Mouse (Mus musculus) hindbrain, embryonic 11.5 days (tissue): ENCODE measurements at regions not wholly inside any gene's neighbourhood (a gene's known extent, or its start where the extent isn't known, plus 50 kb on each side); places are given as distances from the start of the nearest gene placed in this dataset.

ENCODE experiments used
- ATAC-seq: fragments of 200-750 bp; cut with Nextera tagmentation; 2 replicates; pipeline ENCODE4 v1.8.0; 2017; ENCODE audit warnings: mild to moderate bottlenecking, moderate TSS enrichment, moderate library complexity; ENCODE audit not compliant: low FRiP score
- DNase-seq: peaks from one replicate; pipeline ENCODE4 v3.0.0-alpha.2; 2015; ENCODE audit warnings: low spot score
- H3K27ac ChIP-seq: fragments of 300-500 bp; sonication (generic); 2 replicates; pipeline ENCODE4 v1.5.1; 2014; ENCODE audit warnings: mild to moderate bottlenecking, low read depth, low read length
- H3K27me3 ChIP-seq: fragments of 300-500 bp; sonication (generic); 2 replicates; pipeline ENCODE4 v1.6.1; 2014; ENCODE audit warnings: mild to moderate bottlenecking, low read length, moderate library complexity, mixed read lengths; ENCODE audit not compliant: control insufficient read depth, insufficient read depth
- H3K36me3 ChIP-seq: fragments of 300-500 bp; sonication (generic); 2 replicates; pipeline ENCODE4 v1.6.1; 2014; ENCODE audit warnings: mild to moderate bottlenecking, low read length, moderate library complexity, mixed read lengths; ENCODE audit not compliant: control insufficient read depth, insufficient read depth
- H3K4me1 ChIP-seq: fragments of 300-500 bp; sonication (generic); replicated peaks from 2 replicates; pipeline ENCODE4 v1.6.1; 2014; ENCODE audit warnings: low read length, mixed read lengths; ENCODE audit not compliant: control insufficient read depth, insufficient read depth
- H3K4me2 ChIP-seq: fragments of 300-500 bp; sonication (generic); replicated peaks from 2 replicates; pipeline ENCODE4 v1.6.1; 2014; ENCODE audit warnings: mild to moderate bottlenecking, low read depth, low read length
- H3K4me3 ChIP-seq: fragments of 300-500 bp; sonication (generic); 2 replicates; pipeline ENCODE4 v1.5.1; 2014; ENCODE audit warnings: low read depth, low read length
- H3K9ac ChIP-seq: fragments of 300-500 bp; sonication (generic); 2 replicates; pipeline ENCODE4 v1.6.1; 2014; ENCODE audit warnings: low read depth, low read length
- H3K9me3 ChIP-seq: fragments of 300-500 bp; sonication (generic); 2 replicates; pipeline ENCODE4 v1.6.1; 2016; ENCODE audit warnings: low read length; ENCODE audit not compliant: control insufficient read depth
- WGBS: fragments of 180-500 bp; shearing (Covaris S2); extraction: QIAGEN DNeasy Blood & Tissue Kit; methylation state at CpG from one replicate; pipeline ENCODE4 v1.1.7; 2014; 5-methylcytosine and 5-hydroxymethylcytosine counted together

- no peak overlapping the region for H3K27ac ChIP-seq
- H3K36me3 ChIP-seq: no peaks in the 10 kb centered on the region
- H3K9me3 ChIP-seq: no peaks in the 10 kb centered on the region
- no peak for DNase-seq
- H3K27me3 ChIP-seq: no peaks in the 10 kb centered on the region
- no peak overlapping the region for H3K4me3 ChIP-seq
- ATAC-seq: peak; percentile 38; the same call in 1 of the 2 replicates
- no peaks in the 10 kb centered on the region for H3K4me1 ChIP-seq
- no peak overlapping the region for H3K9ac ChIP-seq
- no peak overlapping the region for H3K4me2 ChIP-seq
- WGBS: 83% methylated on average over 1 of the region's 1 CpGs
These were observed 856.0 kb upstream of the Nectin3 start for GRCm38 (mm10) chr16:47354279-47354678.

DNA sequence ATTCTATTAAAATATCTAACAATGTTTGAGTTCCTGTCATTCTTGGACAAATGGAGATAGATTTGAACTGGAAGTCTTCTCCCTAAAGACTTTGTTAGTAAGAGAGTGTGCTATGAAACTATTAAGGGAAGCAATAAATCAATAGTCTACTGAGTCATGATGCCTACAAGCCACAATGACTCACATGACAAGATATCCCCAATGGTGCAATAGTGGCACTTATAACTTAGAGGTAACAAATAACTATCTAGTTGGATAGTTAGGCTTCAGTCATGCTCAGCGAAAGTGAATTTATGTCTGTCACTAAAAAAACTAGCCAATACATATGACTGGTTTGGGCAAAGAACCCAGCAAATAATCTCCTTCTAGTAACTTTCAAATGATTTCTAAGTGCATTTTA, 889.1 kb upstream of the Dppa4 start:
- Histone ChIP-seq H3K4me3 (no peak overlapping the region), H3K4me1 (no peaks in the 10 kb centered on the region), H3K36me3 (no peaks in the 10 kb centered on the region), H3K27me3 (no peaks in the 10 kb centered on the region), H3K9ac (no peak overlapping the region), H3K9me3 (no peaks in the 10 kb centered on the region), H3K4me2 (no peak overlapping the region), H3K27ac (no peak overlapping the region)
- 74% methylated on average over 1 of the region's 1 CpGs for WGBS
- ATAC-seq (no peak), DNase-seq (no peak)

- 90% methylated on average over 3 of the region's 3 CpGs for WGBS
- H3K27me3 ChIP-seq: no peaks in the 10 kb centered on the region
- no peak overlapping the region for H3K27ac ChIP-seq
These were observed 876.5 kb upstream of the Dppa4 start for GRCm38 (mm10) chr16:47407067-47407466.

DNA sequence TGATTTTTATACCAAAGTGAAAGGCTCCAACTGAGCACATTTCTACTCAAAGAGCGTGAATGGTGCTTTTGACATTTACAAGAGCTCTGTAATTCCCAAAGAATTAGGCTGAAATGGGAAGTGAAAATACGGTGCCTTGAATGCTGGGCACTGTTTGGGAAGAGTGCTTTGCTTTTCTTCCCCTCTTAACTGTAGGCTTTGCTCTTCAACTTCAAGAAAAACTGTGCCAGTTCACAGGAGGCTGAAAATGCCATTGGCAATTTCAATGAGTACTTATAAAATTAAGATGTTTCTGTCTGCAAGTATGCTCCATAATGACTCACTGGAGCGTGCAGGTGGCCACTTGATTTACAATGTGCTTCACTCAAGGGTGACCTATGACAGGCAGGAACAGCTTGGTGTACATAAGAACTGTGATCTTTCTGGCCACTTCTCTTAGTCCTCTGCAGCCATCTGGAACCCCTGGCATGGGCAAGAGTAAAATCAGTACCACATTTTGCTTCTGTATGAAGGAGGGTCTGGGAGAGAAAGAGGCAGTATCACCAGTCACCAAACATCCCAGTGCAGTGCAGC, 864.8 kb upstream of the Dppa4 start:
- H3K36me3 ChIP-seq: no peaks in the 10 kb centered on the region
- H3K4me1 ChIP-seq: no peaks in the 10 kb centered on the region
- 79% methylated on average over 3 of the region's 3 CpGs for WGBS
- no peaks in the 10 kb centered on the region for H3K27me3 ChIP-seq
- ATAC-seq: no peak; the same call in 1 of the 2 replicates
- no peak for DNase-seq
- H3K9ac ChIP-seq: no peak overlapping the region
- no peak overlapping the region for H3K4me2 ChIP-seq
- H3K9me3 ChIP-seq: no peaks in the 10 kb centered on the region
- no peak overlapping the region for H3K27ac ChIP-seq
- no peak overlapping the region for H3K4me3 ChIP-seq

More at GRCm38 (mm10) chr16:47407067-47407466, 876.5 kb upstream of the Dppa4 start:
- ATAC-seq (no peak), DNase-seq (no peak)
- Histone ChIP-seq H3K4me3 (no peak overlapping the region), H3K36me3 (no peaks in the 10 kb centered on the region), H3K9me3 (no peaks in the 10 kb centered on the region), H3K9ac (no peak overlapping the region), H3K4me1 (no peaks in the 10 kb centered on the region), H3K4me2 (no peak overlapping the region)

DNA sequence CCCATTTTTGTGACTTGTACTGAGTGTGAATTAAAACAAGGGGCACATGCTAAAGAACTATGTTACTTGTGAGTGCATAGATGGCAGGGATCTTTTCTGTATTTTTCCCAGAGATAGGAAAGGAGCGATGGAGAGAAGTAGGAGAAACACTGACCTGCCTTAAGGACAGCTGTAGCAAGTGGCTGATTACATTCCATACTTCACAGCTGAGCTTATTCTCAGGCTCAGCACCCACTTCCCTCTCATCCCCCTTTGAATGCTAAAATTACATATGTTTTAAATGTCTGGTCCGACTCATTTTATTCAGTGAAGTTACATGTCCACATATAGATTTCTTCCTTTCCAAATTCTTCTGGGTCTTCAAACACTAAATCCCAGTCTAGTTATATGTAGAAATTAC, 838.5 kb upstream of the Dppa4 start:
- H3K9me3 ChIP-seq: no peaks in the 10 kb centered on the region
- WGBS: 90% methylated on average over 2 of the region's 2 CpGs
- DNase-seq: no peak
- H3K36me3 ChIP-seq: no peaks in the 10 kb centered on the region
- no peak overlapping the region for H3K4me3 ChIP-seq
- no peaks in the 10 kb centered on the region for H3K27me3 ChIP-seq
- H3K4me2 ChIP-seq: no peak overlapping the region
- no peak overlapping the region for H3K9ac ChIP-seq
- ATAC-seq: no peak
- H3K27ac ChIP-seq: no peak overlapping the region
- H3K4me1 ChIP-seq: no peaks in the 10 kb centered on the region

DNA sequence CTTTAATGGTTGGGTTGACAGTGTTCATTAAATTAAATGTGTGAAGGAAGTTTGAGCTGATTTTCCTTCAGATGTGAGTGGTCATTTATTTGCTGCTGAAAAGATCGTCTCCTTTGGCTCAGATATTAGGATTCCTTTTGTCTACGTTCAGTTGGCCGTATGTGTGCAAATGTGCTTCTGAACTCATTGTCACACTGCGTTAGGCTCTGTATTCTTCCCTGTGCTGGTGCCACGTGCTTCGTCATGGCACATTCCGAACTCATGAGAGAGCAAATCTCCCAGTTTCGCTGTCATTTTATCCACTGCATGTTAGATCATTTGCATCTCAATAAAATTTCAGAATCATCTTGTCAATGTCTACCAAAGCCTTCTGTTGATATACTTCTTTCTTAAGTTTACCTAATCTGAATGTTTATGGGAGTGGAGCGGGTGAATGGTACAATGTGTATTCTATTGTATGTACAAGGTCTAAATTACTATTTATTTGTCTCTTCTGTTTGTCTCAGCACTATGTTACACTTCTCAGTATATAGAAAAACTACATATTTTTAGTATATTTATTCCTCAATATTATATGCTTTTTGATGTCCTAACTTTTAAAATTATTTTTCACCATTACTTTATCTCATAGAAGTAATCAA, 808.0 kb upstream of the Dppa4 start:
- ATAC-seq (peak; percentile 93), DNase-seq (peak; percentile 59)
- no peaks in the 10 kb centered on the region for H3K4me1 ChIP-seq
- WGBS: 34% methylated on average over 9 of the region's 9 CpGs
- H3K4me2 ChIP-seq: no peak overlapping the region
- no peaks in the 10 kb centered on the region for H3K36me3 ChIP-seq
- no peak overlapping the region for H3K4me3 ChIP-seq
- H3K9me3 ChIP-seq: no peaks in the 10 kb centered on the region
- no peak overlapping the region for H3K27ac ChIP-seq
- no peak overlapping the region for H3K9ac ChIP-seq
- peaks cover 2% of the 10 kb centered on the region; the same call in 1 of the 2 replicates for H3K27me3 ChIP-seq

DNA sequence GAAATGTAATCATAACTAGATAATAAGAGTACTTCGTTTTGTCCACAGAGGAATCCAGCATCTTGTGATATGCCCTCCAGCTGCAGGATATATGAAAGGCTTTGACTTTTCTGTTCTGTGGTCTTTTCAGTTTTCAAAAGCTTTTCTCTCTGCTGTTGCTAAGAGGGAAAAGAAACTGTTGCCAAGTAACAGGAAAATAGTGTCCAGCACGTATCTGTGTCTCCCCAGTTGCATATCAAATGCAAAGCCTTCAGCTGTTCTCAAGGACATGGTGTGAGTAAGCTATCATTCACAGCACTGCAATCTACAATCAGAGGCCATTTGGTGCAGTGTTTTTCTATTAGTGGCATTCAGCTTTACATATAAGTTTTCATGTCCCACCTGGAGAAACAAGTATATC, 801.5 kb upstream of the Dppa4 start:
- no peak for ATAC-seq
- Histone ChIP-seq H3K4me1 (no peaks in the 10 kb centered on the region), H3K9ac (no peak overlapping the region), H3K4me2 (no peak overlapping the region), H3K36me3 (no peaks in the 10 kb centered on the region), H3K9me3 (no peaks in the 10 kb centered on the region), H3K4me3 (no peak overlapping the region), H3K27me3 (peaks cover 2% of the 10 kb centered on the region; the same call in 1 of the 2 replicates), H3K27ac (no peak overlapping the region)
- DNase-seq: no peak
- 47% methylated on average over 2 of the region's 2 CpGs for WGBS

- Histone ChIP-seq H3K36me3 (no peaks in the 10 kb centered on the region), H3K9me3 (no peaks in the 10 kb centered on the region), H3K4me2 (no peak overlapping the region), H3K4me1 (no peaks in the 10 kb centered on the region), H3K4me3 (no peak overlapping the region), H3K27ac (no peak overlapping the region), H3K9ac (no peak overlapping the region), H3K27me3 (no peaks in the 10 kb centered on the region)
- 97% methylated on average over 1 of the region's 1 CpGs for WGBS
- no peak for ATAC-seq
- DNase-seq: no peak
These were observed 795.0 kb upstream of the Dppa4 start for GRCm38 (mm10) chr16:47488525-47488924.

DNA sequence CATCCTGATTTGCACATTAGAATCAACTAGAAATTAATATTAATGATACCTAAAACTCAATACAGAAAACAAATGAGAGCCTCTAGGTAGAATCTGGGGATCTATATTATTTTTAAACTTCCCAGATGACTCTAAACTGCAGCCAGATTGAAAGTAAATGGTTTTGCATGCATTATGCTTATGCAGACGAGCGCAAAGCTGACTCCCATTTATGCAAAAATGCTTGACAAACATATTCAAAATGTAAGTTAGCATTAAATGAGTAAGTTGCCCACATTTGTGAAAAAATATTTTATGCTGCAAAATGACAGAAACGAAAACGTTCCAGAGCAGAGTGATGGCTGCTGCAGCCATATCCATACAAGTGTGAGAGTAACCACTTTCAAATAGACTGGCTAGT, 757.7 kb upstream of the Dppa4 start:
- Histone ChIP-seq H3K4me2 (no peak overlapping the region), H3K27ac (no peak overlapping the region), H3K36me3 (no peaks in the 10 kb centered on the region), H3K9ac (no peak overlapping the region), H3K9me3 (no peaks in the 10 kb centered on the region), H3K4me3 (no peak overlapping the region), H3K4me1 (no peaks in the 10 kb centered on the region), H3K27me3 (no peaks in the 10 kb centered on the region)
- no peak for ATAC-seq
- no peak for DNase-seq
- 89% methylated on average over 4 of the region's 4 CpGs for WGBS
